Mouse (Mus musculus) lung, postnatal 4 days (tissue): ENCODE data around the gene Fndc3b.

Experiments used
- DNase-seq, 2 experiments: peaks; one replicate each; pipeline ENCODE4 v3.0.0; 2021

Gene Fndc3b

GRCm38 (mm10) chr3:27663221-27663620 is 47.9 kb downstream of the Fndc3b start:
- no peak for DNase-seq

GRCm38 (mm10) chr3:27658198-27658763 is 52.8 kb downstream of the Fndc3b start:
- no peak for DNase-seq

DNA sequence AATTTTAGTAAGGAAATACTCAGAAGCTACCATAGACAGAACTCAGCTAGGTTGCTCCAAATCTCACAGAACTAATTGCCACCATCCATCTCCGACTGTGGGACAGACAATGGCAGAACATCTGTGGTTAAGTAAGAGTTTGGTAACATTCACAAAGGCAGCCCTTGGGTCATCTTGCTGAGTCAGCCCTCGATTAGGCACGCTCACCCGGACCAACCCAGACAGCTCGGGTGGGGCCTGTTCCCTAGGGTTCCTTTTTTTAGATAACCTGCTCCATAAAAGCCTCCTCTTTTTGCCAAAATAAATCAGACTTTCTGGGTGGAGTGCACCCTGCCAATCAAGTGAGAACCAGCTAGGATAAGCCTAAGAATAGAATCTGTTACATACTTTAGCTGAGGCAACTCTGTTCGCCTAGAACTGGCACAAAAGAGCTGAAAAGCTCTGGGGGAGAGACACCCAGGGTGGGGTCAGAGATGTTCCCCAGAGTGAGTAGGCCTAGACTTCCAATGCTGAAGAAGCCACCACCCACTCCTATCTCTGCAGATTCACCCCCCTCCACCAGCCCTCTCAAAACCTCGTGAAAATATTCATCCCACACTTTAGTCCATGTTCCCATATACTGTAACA is 54.2 kb downstream of the Fndc3b start:
- peak; percentile 46 to 51 for DNase-seq

GRCm38 (mm10) chr3:27655673-27656072 is 55.4 kb downstream of the Fndc3b start:
- DNase-seq: no peak

GRCm38 (mm10) chr3:27655042-27655441 is 56.1 kb downstream of the Fndc3b start:
- DNase-seq: no peak

DNA sequence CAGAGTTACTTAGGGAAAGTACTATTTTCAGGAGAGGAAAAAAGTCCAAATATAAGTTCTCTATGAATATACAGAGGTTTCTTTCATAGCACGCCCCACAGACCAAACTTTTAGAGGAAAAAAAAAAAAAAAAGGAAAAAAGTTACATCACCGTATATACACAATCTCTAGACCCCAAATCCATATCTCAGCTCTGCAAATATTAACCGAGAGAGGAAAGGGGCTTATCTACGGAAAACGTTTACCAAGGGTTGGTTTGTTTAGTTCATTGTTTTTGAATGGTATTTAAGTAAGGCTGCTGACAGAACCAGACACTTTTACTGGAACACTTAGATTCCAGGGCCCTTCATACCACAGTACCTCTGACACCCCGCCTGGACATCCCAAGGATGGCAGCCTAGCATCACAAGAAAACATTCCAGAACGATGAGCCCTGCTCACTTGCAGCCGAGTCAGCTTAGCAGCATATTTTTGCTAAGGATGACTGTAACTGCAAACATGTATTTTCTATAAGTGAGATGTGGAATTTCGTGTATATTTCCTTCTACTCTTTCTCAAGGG is 58.6 kb downstream of the Fndc3b start:
- peak in 1 of 2 experiments; percentile 54 for DNase-seq

DNA sequence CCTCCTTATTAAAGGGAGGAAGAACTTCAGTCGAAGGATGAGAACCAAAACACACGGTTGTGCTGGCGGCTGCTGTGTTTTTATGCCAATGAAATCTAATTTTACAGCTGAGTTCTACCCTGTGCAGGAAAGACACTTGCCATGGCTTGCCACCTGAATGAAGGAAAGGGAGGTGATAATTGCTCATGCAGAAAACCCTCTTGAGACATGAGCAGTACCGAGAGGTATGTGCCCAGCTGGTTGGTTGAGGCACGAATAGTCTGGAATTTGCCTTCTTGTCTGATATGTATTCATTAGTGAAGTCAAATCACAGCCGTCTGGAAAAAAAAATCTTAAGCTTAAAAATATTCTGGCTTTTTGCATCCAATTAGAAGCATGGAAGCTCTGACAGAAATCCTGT is 59.4 kb downstream of the Fndc3b start:
- DNase-seq: no peak

DNA sequence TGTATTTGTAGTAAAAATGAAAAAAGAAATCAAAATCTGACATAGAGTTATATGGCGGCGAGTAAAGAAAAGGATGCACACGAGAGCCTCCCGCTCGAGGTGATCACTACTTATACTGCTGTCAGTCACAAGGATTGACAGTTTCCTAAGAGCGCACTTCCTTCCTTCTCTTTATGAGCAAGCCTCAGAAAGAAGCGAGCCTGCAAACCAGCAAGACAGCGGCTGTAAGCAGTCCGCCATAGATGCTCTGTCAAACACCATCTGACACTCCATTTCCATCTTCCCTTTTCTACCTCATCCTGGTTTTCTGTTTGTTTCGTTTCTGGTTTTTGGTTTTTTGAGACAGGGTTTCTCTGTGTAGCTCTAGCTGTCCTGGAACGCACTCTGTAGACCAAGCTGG is 61.0 kb downstream of the Fndc3b start:
- DNase-seq: no peak

GRCm38 (mm10) chr3:27649316-27649715 is 61.8 kb downstream of the Fndc3b start:
- DNase-seq: no peak

- DNase-seq: no peak
Observed at GRCm38 (mm10) chr3:27642381-27642780, 68.7 kb downstream of the Fndc3b start.

- DNase-seq: no peak
Observed at GRCm38 (mm10) chr3:27639701-27640100, 71.4 kb downstream of the Fndc3b start.

- DNase-seq: no peak
Observed at GRCm38 (mm10) chr3:27637046-27637661, 74.0 kb downstream of the Fndc3b start.

DNA sequence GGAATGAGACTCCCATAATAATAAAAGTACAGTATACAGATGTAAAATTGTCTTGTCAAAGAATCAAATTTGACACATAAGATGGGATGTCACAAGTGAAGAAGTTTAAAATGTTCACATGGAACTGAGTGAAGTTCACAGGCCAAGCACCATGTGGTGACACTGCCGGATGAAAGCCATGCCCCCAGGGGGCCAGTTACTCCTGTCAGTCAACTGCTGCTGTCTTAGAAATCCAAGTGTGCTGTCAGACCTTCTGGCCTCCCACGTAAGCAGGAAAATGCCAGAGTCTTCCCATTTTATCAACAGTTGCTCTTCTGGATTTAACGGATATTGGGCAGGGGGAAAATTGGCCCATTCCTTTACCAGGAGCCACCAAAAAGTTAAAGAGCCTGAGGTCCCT is 75.3 kb downstream of the Fndc3b start:
- DNase-seq: no peak

- DNase-seq: no peak
Observed at GRCm38 (mm10) chr3:27632880-27633279, 78.2 kb downstream of the Fndc3b start.

GRCm38 (mm10) chr3:27631112-27631511 is 80.0 kb downstream of the Fndc3b start:
- peak; percentile 72 to 86 for DNase-seq

DNA sequence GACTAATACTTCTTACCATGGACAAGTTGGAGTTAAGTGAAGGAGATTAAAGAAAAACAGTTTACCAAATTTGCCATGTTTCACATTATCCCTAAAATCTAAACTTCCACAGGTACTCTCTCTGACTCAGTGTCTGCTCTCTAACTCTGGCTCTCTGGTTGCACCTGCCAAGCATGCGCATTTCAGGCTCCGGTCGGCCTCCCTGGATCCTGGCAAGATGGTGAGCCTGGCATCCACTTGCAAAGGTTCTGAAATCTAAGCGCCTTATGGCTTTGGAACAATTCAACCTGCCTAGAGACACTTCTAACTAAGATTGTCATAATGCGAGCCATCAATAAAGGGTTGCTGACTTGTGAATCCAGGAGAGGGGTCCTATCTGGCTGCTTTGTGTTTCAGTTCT is 81.4 kb downstream of the Fndc3b start:
- no peak for DNase-seq

- DNase-seq: no peak
Observed at GRCm38 (mm10) chr3:27626301-27626700, 84.8 kb downstream of the Fndc3b start.

DNA sequence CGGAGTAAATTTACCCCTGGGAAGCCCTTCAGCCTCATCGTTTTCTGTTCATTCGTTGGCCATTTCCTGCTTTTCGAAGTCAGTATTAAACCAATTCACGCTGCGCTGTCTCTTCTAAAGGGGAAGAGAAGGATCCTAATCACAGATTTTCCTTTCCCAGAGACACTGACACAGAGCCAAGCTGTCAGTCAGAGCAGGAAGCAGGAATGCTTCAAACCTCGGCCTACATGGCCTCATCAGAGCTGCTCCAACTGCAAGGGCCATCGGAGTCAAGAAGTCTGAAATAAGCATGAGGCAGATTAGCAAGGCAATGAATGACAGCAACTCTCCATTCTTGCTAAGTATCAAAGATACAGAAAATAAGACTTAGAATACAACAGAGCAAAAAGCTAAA is 85.5 kb downstream of the Fndc3b start:
- no peak for DNase-seq

- no peak for DNase-seq
Observed at GRCm38 (mm10) chr3:27624974-27625591, 86.0 kb downstream of the Fndc3b start.

DNA sequence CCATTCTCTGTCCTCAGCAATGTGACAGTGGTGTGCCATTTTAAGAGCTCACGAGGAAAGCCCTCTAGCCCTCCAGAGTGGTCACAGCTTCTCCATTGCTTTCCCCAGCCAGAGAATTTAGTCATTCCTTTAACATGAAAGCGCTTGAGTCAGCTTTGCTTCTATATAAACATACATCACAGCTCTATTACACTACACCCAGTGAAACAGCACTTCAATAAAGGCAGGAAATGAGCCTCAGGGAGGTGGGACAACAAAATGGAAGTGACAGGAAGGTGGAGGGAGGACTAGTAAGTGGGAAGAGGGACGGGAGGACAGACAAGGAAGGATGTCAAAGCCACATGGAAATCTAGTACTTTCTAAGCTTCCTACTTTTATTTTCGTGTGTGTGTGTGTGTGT is 88.7 kb downstream of the Fndc3b start:
- no peak for DNase-seq

GRCm38 (mm10) chr3:27621176-27621575 is 89.9 kb downstream of the Fndc3b start:
- DNase-seq: no peak

DNA sequence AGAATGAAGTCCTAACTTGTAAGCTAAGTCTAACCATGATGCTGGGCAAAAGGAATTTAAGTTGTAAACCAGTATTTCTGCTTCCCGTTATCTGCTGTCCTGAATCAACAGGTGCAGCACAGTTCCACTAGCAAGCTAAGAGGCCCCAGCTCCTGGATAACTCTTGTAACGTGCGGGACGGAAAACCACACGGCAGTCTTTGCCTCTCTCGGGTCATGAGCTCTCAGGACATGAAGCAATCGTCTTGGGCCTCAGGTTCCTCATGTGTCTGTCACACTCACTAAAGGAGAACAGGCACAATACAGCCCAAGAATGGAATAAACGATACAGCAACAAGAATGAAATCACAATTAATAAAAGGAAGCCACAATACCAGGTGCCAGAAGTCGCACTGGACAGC is 93.4 kb downstream of the Fndc3b start:
- peak; percentile 40 to 43 for DNase-seq

- DNase-seq: no peak
Observed at GRCm38 (mm10) chr3:27617237-27617499, 93.9 kb downstream of the Fndc3b start.
